Mouse (Mus musculus): ENCODE results near the gene BC030499.

Gene BC030499

GRCm38 (mm10) chr11:78290654-78291053 lies at the start of gene BC030499:
BC030499 (plus strand) TSS chr11:78290841.
- CTCF ChIA-PET: no interaction called here

GRCm38 (mm10) chr11:78245261-78245626 lies 45.4 kb upstream of the BC030499 start:
- CTCF ChIA-PET: interaction anchor here (0.5 to 0.6 kb wide), 2 partner anchors 34 to 852 kb away, joined by 3 read pairs; no protein-coding TSS in a partner anchor

DNA sequence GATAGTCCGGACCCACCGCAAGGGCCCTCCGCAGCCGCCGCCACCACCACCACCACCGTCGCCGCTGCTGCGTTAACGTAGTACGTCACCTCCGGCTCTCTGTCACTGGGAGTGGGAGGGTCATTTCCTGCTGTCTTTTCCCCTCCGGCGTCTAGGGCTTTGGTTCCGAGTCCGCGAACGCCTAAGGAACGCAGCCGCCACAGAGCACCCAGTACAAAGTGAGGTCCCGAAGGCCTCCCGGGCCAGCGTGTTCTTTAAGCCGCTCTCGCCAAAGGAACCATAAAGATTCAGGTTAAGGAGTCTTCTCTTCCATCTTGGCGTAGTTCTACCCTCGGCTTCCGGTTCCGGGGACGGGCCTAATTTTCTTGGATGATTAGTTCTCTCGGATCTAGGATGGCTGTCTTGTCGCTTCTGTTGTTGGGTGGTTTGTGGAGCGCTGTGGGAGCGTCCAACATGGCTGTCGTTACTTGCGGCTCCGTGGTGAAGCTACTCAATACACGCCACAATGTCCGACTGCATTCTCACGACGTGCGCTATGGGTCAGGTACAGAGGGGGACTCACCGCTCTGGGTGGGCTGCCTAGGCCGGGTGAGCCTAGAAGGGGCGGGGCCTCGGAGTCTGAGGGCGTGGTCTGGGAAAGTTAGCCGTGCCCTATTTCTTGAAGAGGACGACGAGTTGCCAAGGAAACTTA lies 44.9 kb upstream of the BC030499 start, which contains the start of the genes Sdf2 and Supt6:
Gene Sdf2 (plus strand): TSS at position 120 of the 691 bp plus-strand sequence.
Gene Supt6 (minus strand): TSS at position 361 of the 691 bp plus-strand sequence.
- CTCF ChIA-PET: interaction anchor here (0.5 to 0.6 kb wide), 3 partner anchors 34 to 853 kb away, joined by 3 to 13 read pairs (median 3); no protein-coding TSS in a partner anchor

- CTCF ChIA-PET: interaction anchor here (0.6 kb wide), 1 partner anchor 59 kb away, joined by 13 read pairs; no protein-coding TSS in a partner anchor
These were observed 44.2 kb upstream of the BC030499 start for GRCm38 (mm10) chr11:78246318-78247011.

- CTCF ChIA-PET: no interaction called here
These were observed 43.7 kb upstream of the BC030499 start for GRCm38 (mm10) chr11:78247012-78247348.

GRCm38 (mm10) chr11:78247727-78248140 lies 42.9 kb upstream of the BC030499 start:
- CTCF ChIA-PET: no interaction called here

GRCm38 (mm10) chr11:78256618-78257017 lies 34.0 kb upstream of the BC030499 start:
- CTCF ChIA-PET: interaction anchor here (0.7 kb wide), 1 partner anchor 32 kb away, joined by 15 read pairs; no protein-coding TSS in a partner anchor

DNA sequence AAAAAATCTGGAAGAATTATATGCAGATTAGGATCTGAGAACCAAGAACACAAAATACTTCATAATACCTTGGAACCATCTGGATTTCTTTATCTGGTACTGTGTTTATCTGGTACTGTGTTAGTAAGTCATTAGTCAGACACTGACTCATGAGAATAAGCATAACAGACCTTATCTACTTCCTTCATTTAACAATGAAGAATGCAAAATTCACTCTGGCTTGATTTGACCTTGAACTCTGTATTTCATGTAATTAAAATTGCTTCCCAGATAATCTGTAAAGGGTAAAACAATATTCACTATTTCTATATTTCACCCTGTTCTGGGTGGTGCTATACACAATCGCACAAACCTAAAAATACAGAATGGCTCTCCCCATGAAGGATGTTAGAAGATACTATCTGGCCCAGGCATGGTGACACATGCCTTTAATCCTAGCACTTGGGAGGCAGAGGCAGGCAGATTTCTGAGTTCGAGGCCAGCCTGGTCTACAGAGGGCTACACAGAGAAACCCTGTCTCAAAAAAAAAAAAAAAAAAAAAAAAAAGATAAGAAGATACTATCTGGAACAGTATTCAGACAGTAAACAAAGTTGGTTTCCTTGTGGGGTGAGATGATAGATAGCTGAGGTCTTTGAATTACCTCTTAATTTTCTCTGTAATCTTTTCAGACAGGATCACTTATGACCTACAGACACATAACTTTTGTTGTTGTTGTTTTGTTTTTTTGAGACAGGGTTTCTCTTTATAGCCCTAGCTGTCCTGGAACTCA lies 30.0 kb upstream of the BC030499 start:
- CTCF ChIA-PET: interaction anchor here (0.7 kb wide), 1 partner anchor 50 kb away, joined by 9 read pairs; no protein-coding TSS in a partner anchor

GRCm38 (mm10) chr11:78261380-78262352 lies 29.0 kb upstream of the BC030499 start, which contains the start of gene 2610507B11Rik:
2610507B11Rik (plus strand) TSS chr11:78261752.
- CTCF ChIA-PET: interaction anchor here (0.6 to 0.7 kb wide), 2 partner anchors 51 to 82 kb away, joined by 6 to 9 read pairs; no protein-coding TSS in a partner anchor

GRCm38 (mm10) chr11:78262550-78262949 lies 28.1 kb upstream of the BC030499 start:
- CTCF ChIA-PET: interaction anchor here (0.6 kb wide), 1 partner anchor 83 kb away, joined by 6 read pairs; no protein-coding TSS in a partner anchor

DNA sequence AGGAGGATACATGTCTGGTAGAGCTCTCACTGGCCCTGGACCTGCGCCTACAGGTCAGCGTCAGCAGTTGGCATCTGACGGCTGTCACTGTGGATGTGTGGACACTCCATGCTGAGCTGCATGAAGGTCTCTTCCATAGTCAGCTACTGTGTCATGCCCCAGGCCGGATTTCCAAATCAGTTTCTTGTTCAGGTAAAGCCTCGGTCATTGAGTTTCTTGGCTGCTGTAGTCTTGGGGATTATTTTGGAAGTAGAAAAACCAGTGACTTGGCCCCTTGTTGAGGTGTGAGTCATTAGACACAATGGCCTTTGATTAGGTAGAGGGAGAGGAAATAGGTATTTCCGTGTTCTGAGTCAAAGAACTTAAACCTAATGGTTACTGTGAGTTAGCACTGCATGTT lies 25.1 kb upstream of the BC030499 start:
- CTCF ChIA-PET: no interaction called here

GRCm38 (mm10) chr11:78271986-78272385 lies 18.7 kb upstream of the BC030499 start:
- CTCF ChIA-PET: no interaction called here

GRCm38 (mm10) chr11:78275596-78275995 lies 15.0 kb upstream of the BC030499 start:
- CTCF ChIA-PET: interaction anchor here (0.5 kb wide), 1 partner anchor 11 kb away, joined by 4 read pairs; no protein-coding TSS in a partner anchor

DNA sequence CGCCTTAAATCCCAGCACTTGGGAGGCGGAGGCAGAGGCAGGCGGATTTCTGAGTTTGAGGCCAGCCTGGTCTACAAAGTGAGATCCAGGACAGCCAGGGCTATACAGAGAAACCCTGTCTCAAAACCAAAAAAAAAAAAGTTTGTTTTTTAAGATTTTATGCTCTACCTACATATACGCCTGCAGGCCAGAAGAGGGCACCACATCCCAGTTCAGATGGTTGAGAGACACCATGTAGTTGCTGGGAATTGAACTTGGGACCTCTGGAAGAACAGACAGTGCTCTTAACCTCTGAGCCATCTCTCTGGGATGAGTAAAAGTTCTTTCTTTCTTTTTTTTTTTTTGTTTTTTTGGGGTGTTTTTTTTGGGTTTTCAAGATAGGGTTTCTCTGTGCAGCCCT lies 14.5 kb upstream of the BC030499 start:
- CTCF ChIA-PET: interaction anchor here (0.5 kb wide), 1 partner anchor 10 kb away, joined by 4 read pairs; no protein-coding TSS in a partner anchor

GRCm38 (mm10) chr11:78278853-78279252 lies 11.8 kb upstream of the BC030499 start:
- CTCF ChIA-PET: no interaction called here

- CTCF ChIA-PET: no interaction called here
These were observed 11.1 kb upstream of the BC030499 start for GRCm38 (mm10) chr11:78279586-78279985.

GRCm38 (mm10) chr11:78289146-78289763 lies 1.4 kb upstream of the BC030499 start:
- CTCF ChIA-PET: interaction anchor here (0.5 kb wide), 1 partner anchor 33 kb away, joined by 15 read pairs; no protein-coding TSS in a partner anchor

DNA sequence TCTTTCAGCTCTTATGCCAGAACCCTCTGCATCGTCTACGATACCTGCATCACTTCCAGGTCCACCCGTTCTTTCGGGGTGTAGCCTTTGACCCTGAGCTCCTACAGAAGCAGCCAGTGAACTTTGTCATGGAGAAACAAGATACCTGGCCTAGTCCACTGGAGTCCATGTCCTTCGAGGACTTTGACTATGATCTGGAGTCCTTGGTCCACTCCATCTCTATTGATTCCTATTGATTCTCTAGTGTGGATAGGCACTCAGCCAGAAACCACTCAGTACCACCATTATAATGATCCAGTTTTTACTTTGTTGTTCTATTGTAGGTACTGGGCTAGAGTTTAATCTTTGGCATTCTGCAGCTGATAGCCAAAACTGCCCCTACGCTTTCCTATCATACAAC lies 3.9 kb downstream of the BC030499 start:
- CTCF ChIA-PET: no interaction called here

DNA sequence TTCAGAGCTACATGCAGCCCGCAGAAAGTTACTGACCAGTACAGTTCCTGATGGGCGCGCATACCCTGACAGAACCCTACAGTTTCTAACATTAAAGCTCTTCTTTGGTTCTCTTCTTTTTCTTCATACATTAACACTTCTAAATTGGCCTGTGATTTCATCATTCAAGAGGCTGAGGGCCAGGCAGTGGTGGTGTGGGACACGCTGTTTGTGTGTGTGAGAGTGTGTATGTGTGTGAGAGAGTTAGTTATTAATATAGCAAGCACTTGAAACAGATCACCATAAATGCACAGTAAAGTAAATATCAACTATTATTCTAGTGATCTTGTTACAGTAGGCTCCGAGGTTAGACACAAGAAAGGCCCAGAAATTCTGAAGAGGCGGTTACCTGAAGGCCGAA lies 10.3 kb downstream of the BC030499 start:
- CTCF ChIA-PET: no interaction called here

Measured in spleen, embryonic (tissue).